Mouse (Mus musculus): ENCODE data around the gene Foxl1.

DNA sequence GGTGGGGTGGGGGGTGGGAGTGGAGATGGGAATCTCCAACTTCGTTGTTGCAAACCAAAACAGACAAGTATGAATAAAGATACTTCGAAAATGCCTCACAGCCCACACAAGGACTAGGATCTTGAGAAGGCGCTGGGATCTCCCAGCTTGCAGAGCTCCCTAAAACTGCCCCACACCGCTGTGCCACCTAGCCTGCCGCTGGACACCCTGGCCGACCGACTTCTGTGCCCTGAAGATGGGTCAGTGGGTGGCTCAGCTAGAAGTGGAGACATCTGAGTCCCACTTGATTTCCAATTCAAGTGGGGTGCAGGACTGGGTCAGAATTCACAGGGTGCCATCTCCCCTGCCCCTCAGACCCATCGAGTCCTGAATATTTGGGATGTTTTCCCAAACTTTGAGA is 6.0 kb upstream of the Foxl1 start:
- TF ChIP-seq HCFC1 (IDR thresholded peaks at IDR 0.05; ENCODE audit: low read depth, low read length), result no peak
- no peak for TF ChIP-seq POLR2A (IDR thresholded peaks at IDR 0.05; ENCODE audit: low read depth, low read length)
- no peak for TF ChIP-seq CHD2 (IDR thresholded peaks at IDR 0.05; ENCODE audit: low read length)
- TF ChIP-seq CTCF (conservative IDR thresholded peaks at IDR 0.05 in 1 of 2, IDR thresholded peaks at IDR 0.05 in 1 of 2; ENCODE audit: low read depth in 2 of 2, low read length in 2 of 2), result no peak
- no peak for TF ChIP-seq UBTF (IDR thresholded peaks at IDR 0.05; ENCODE audit: low read depth, low read length)
- TF ChIP-seq BHLHE40 (IDR thresholded peaks at IDR 0.05; ENCODE audit: low read depth, low read length), result no peak
- TF ChIP-seq SMC3 (IDR thresholded peaks at IDR 0.05; ENCODE audit: low read depth, low read length), result no peak
- no peak for TF ChIP-seq MAX (IDR thresholded peaks at IDR 0.05; ENCODE audit: low read length)

All from CH12.LX (cell line).